17 mouse cellular contexts compared by ENCODE assay signal in genomic region chr17:34777680-34778325, GRCm38 (mm10). TPM values are rescaled to one million over a fixed set of nuclear protein-coding genes. Genes with fewer than 3 reads are reported as not detected.
DNase-seq lines count a peak whose midpoint lies in the region; ATAC-seq and TF ChIP-seq lines count a peak whose summit lies in the region.
"Had no signal": no experiment of that assay in that cellular context is flagged by ENCODE, and none has a peak within 500 bp of the region (broad histone marks: within the 10 kb centered on the region; RNA-seq: fewer than 3 reads in every experiment).

No protein-coding gene starts in this region.

- no peak overlapping the region; the same call in 1 of the 2 replicates for H3K9ac ChIP-seq in forebrain, postnatal 0 days
- no peak overlapping the region for H3K9ac ChIP-seq in forebrain, embryonic 11.5 days (ENCODE audit: low read length)
- H3K9ac ChIP-seq in midbrain, postnatal 0 days (replicated peaks; ENCODE audit: low read length, poor library complexity, severe bottlenecking): no peak overlapping the region
- H3K9ac ChIP-seq: liver, embryonic 12.5 days had no signal

- DNase-seq in forebrain, postnatal 0 days: peak; percentile 60
- no peak for DNase-seq in forebrain, embryonic 11.5 days (ENCODE audit: low spot score)
- peak; percentile 1 for DNase-seq in midbrain, postnatal 0 days (ENCODE audit: low spot score)
- no peak for DNase-seq in midbrain, embryonic 10.5 days (ENCODE audit: low spot score)
- DNase-seq in layer of hippocampus, postnatal 10 days (ENCODE audit: low spot score in 2 of 2): peak; percentile 39 to 49
- DNase-seq in telencephalon, adult 2 months (ENCODE audit: low read depth, low spot score): peak; percentile 68
- DNase-seq in adrenal gland, postnatal 36 days: no peak
- no peak for DNase-seq in T-cell, adult 2 months (ENCODE audit: low spot score)
- DNase-seq: B cell, adult 2 months; cerebellum, adult 8-10 months; kidney, adult 18-20 months; kidney, postnatal 4 days; thymus, postnatal 36 days had no signal

- H3K4me3 ChIP-seq in forebrain, postnatal 0 days (ENCODE audit: low read depth, low read length): no peak overlapping the region
- no peak overlapping the region for H3K4me3 ChIP-seq in forebrain, embryonic 11.5 days (ENCODE audit: low read depth, low read length)
- H3K4me3 ChIP-seq in midbrain, postnatal 0 days (ENCODE audit: low read depth, low read length): no peak overlapping the region
- H3K4me3 ChIP-seq in midbrain, embryonic 10.5 days: no peak overlapping the region
- H3K4me3 ChIP-seq: liver, embryonic 12.5 days had no signal

- H3K27ac ChIP-seq in forebrain, postnatal 0 days (ENCODE audit: low read depth, low read length): peak overlapping the region; percentile 88
- no peak overlapping the region for H3K27ac ChIP-seq in forebrain, embryonic 11.5 days (ENCODE audit: low read depth, low read length)
- no peak overlapping the region for H3K27ac ChIP-seq in midbrain, postnatal 0 days (ENCODE audit: low read depth, low read length)
- H3K27ac ChIP-seq in midbrain, embryonic 10.5 days (replicated peaks): no peak overlapping the region
- H3K27ac ChIP-seq: liver, embryonic 12.5 days had no signal

- ATAC-seq in forebrain, postnatal 0 days: peak; percentile 91
- ATAC-seq in forebrain, embryonic 11.5 days (replicated peaks; ENCODE audit: low FRiP score): no peak
- no peak for ATAC-seq in midbrain, postnatal 0 days (ENCODE audit: low FRiP score)
- ATAC-seq: liver, embryonic 12.5 days had no signal

- H3K36me3 ChIP-seq in forebrain, postnatal 0 days (ENCODE audit: insufficient read depth): no peaks in the 10 kb centered on the region
- H3K36me3 ChIP-seq in forebrain, embryonic 11.5 days (ENCODE audit: control insufficient read depth, insufficient read depth, low read length): no peaks in the 10 kb centered on the region
- no peaks in the 10 kb centered on the region for H3K36me3 ChIP-seq in midbrain, postnatal 0 days (ENCODE audit: insufficient read depth, low read length)
- no peaks in the 10 kb centered on the region for H3K36me3 ChIP-seq in midbrain, embryonic 10.5 days
- H3K36me3 ChIP-seq: liver, embryonic 12.5 days had no signal

- H3K4me1 ChIP-seq in forebrain, postnatal 0 days (ENCODE audit: insufficient read depth): no peaks in the 10 kb centered on the region
- no peaks in the 10 kb centered on the region for H3K4me1 ChIP-seq in forebrain, embryonic 11.5 days (replicated peaks; ENCODE audit: control insufficient read depth, insufficient read depth, low read length)
- H3K4me1 ChIP-seq in midbrain, postnatal 0 days (ENCODE audit: insufficient read depth, low read length): no peaks in the 10 kb centered on the region
- H3K4me1 ChIP-seq in midbrain, embryonic 10.5 days: no peaks in the 10 kb centered on the region
- H3K4me1 ChIP-seq: liver, embryonic 12.5 days had no signal

- H3K27me3 ChIP-seq in forebrain, postnatal 0 days (ENCODE audit: insufficient read depth, low read length): no peaks in the 10 kb centered on the region
- H3K27me3 ChIP-seq in forebrain, embryonic 11.5 days (ENCODE audit: control insufficient read depth, insufficient read depth, low read length): no peaks in the 10 kb centered on the region
- no peaks in the 10 kb centered on the region for H3K27me3 ChIP-seq in midbrain, postnatal 0 days (ENCODE audit: insufficient read depth, low read length)
- H3K27me3 ChIP-seq in midbrain, embryonic 10.5 days (ENCODE audit: low read depth, poor library complexity, severe bottlenecking): no peaks in the 10 kb centered on the region
- H3K27me3 ChIP-seq: liver, embryonic 12.5 days had no signal

- 0 out of 2 replicates have a peak, but pooled peaks cover 5% of the 10 kb centered on the region for H3K9me3 ChIP-seq in forebrain, postnatal 0 days (ENCODE audit: low read length)
- H3K9me3 ChIP-seq in forebrain, embryonic 11.5 days (ENCODE audit: control insufficient read depth, low read length): no peaks in the 10 kb centered on the region; the same call in 1 of the 2 replicates
- 0 out of 2 replicates have a peak, but pooled peaks cover 9% of the 10 kb centered on the region for H3K9me3 ChIP-seq in midbrain, postnatal 0 days (ENCODE audit: low read length)
- H3K9me3 ChIP-seq in midbrain, embryonic 10.5 days (replicated peaks): peaks cover 28% of the 10 kb centered on the region

- H3K4me2 ChIP-seq in forebrain, postnatal 0 days (ENCODE audit: low read depth): no peak overlapping the region
- H3K4me2 ChIP-seq in forebrain, embryonic 11.5 days (ENCODE audit: low read depth, low read length, severe bottlenecking): no peak overlapping the region
- H3K4me2 ChIP-seq in midbrain, postnatal 0 days (ENCODE audit: low read depth, low read length, poor library complexity, severe bottlenecking): no peak overlapping the region
- H3K4me2 ChIP-seq: liver, embryonic 12.5 days had no signal

- WGBS in forebrain, postnatal 0 days: 65% methylated on average over 9 of the region's 9 CpGs
- 86% methylated on average over 9 of the region's 9 CpGs for WGBS in forebrain, embryonic 11.5 days
- 77% methylated on average over 9 of the region's 9 CpGs for WGBS in midbrain, postnatal 0 days
- 91% methylated on average over 9 of the region's 9 CpGs for WGBS in midbrain, embryonic 10.5 days

- TF ChIP-seq CTCF in forebrain, postnatal 0 days (IDR thresholded peaks at IDR 0.05; ENCODE audit: low read depth): no peak
- no peak for TF ChIP-seq CTCF in midbrain, postnatal 0 days (IDR thresholded peaks at IDR 0.05)

RNA-seq across cellular contexts. Expression of gene Cyp21a1, which starts 26.6 kb away (rescaled TPM):
- not detected in 2 replicates for total RNA-seq in forebrain, postnatal 0 days (2014; rRNA removed)
- not detected in 2 replicates for polyA plus RNA-seq in forebrain, postnatal 0 days (2015; fragmentation: Nextera tagmentation; extraction: Ambion mirVana)
- polyA plus RNA-seq in forebrain, embryonic 11.5 days (2014; fragmentation: Nextera tagmentation; extraction: Ambion mirVana): not detected in 2 replicates
- not detected in 2 replicates for total RNA-seq in midbrain, postnatal 0 days (2014; rRNA removed)
- not detected in 2 replicates for polyA plus RNA-seq in midbrain, postnatal 0 days (2015; fragmentation: Nextera tagmentation; extraction: Ambion mirVana)
- not detected in 2 replicates for polyA plus RNA-seq in midbrain, embryonic 10.5 days (2016; fragmentation: Nextera tagmentation; extraction: Ambion mirVana)
- not detected for total RNA-seq in layer of hippocampus, postnatal 10 days (2021)
- total RNA-seq in adrenal gland, postnatal 36 days (2021): 1,000 to 10,000 TPM; 6,006 to 9,312 TPM
- polyA plus RNA-seq: hindbrain, embryonic 11.5 days; liver, embryonic 12.5 days; neural tube, embryonic 14.5 days; stomach, embryonic 14.5 days had no signal

RNA-seq across cellular contexts. Expression of gene C4b, which starts 34.1 kb away (rescaled TPM):
- total RNA-seq in forebrain, postnatal 0 days (2014; rRNA removed): 1.5 and 1.6 TPM in 2 replicates
- 0.59 and 0.75 TPM in 2 replicates for polyA plus RNA-seq in forebrain, postnatal 0 days (2015; fragmentation: Nextera tagmentation; extraction: Ambion mirVana)
- polyA plus RNA-seq in forebrain, embryonic 11.5 days (2014; fragmentation: Nextera tagmentation; extraction: Ambion mirVana): 0.05 TPM in 1 of 2 replicates, not detected in the other
- 1.2 and 1.5 TPM in 2 replicates for total RNA-seq in midbrain, postnatal 0 days (2014; rRNA removed)
- polyA plus RNA-seq in midbrain, postnatal 0 days (2015; fragmentation: Nextera tagmentation; extraction: Ambion mirVana): 0.67 and 0.76 TPM in 2 replicates
- not detected in 2 replicates for polyA plus RNA-seq in midbrain, embryonic 10.5 days (2016; fragmentation: Nextera tagmentation; extraction: Ambion mirVana)
- 1 to 10 TPM; 8.7 to 9.6 TPM for total RNA-seq in layer of hippocampus, postnatal 10 days (2021)
- 100 to 1,000 TPM; 140 to 152 TPM for total RNA-seq in adrenal gland, postnatal 36 days (2021)
- polyA plus RNA-seq: hindbrain, embryonic 11.5 days; neural tube, embryonic 14.5 days had no signal

RNA-seq across cellular contexts. Expression of gene Stk19, which starts 58.9 kb away (rescaled TPM):
- total RNA-seq in forebrain, postnatal 0 days (2014; rRNA removed): 41.9 and 55.6 TPM in 2 replicates
- polyA plus RNA-seq in forebrain, postnatal 0 days (2015; fragmentation: Nextera tagmentation; extraction: Ambion mirVana): 55.7 and 61.1 TPM in 2 replicates
- 26.3 and 28.3 TPM in 2 replicates for polyA plus RNA-seq in forebrain, embryonic 11.5 days (2014; fragmentation: Nextera tagmentation; extraction: Ambion mirVana)
- total RNA-seq in midbrain, postnatal 0 days (2014; rRNA removed): 25.8 and 30.4 TPM in 2 replicates
- 48.6 and 50.3 TPM in 2 replicates for polyA plus RNA-seq in midbrain, postnatal 0 days (2015; fragmentation: Nextera tagmentation; extraction: Ambion mirVana)
- polyA plus RNA-seq in midbrain, embryonic 10.5 days (2016; fragmentation: Nextera tagmentation; extraction: Ambion mirVana): 30.2 and 30.6 TPM in 2 replicates
- total RNA-seq in layer of hippocampus, postnatal 10 days (2021): 10 to 100 TPM; 63.6 to 64.2 TPM
- 10 to 100 TPM; 35.8 to 57.5 TPM for total RNA-seq in adrenal gland, postnatal 36 days (2021)

RNA-seq across cellular contexts. Expression of gene Dxo, which starts 59.0 kb away (rescaled TPM):
- 40.0 and 46.0 TPM in 2 replicates for total RNA-seq in forebrain, postnatal 0 days (2014; rRNA removed)
- 56.0 and 57.8 TPM in 2 replicates for polyA plus RNA-seq in forebrain, postnatal 0 days (2015; fragmentation: Nextera tagmentation; extraction: Ambion mirVana)
- polyA plus RNA-seq in forebrain, embryonic 11.5 days (2014; fragmentation: Nextera tagmentation; extraction: Ambion mirVana): 78.5 and 84.9 TPM in 2 replicates
- total RNA-seq in midbrain, postnatal 0 days (2014; rRNA removed): 34.5 and 40.7 TPM in 2 replicates
- polyA plus RNA-seq in midbrain, postnatal 0 days (2015; fragmentation: Nextera tagmentation; extraction: Ambion mirVana): 56.4 and 59.1 TPM in 2 replicates
- 81.2 and 88.1 TPM in 2 replicates for polyA plus RNA-seq in midbrain, embryonic 10.5 days (2016; fragmentation: Nextera tagmentation; extraction: Ambion mirVana)
- 10 to 100 TPM; 36.1 to 39.9 TPM for total RNA-seq in layer of hippocampus, postnatal 10 days (2021)
- total RNA-seq in adrenal gland, postnatal 36 days (2021): 10 to 100 TPM; 66.9 to 67.3 TPM

Comparison
In these comparisons a context has a peak if more than half of its experiments do, and no peak if none do; other contexts are left out.
1. DNase-seq: peak in forebrain, postnatal 0 days (single experiment), midbrain, postnatal 0 days (single experiment), layer of hippocampus, postnatal 10 days (2 of 2) and telencephalon, adult 2 months (single experiment); none in forebrain, embryonic 11.5 days (single experiment), midbrain, embryonic 10.5 days (single experiment), adrenal gland, postnatal 36 days (0 of 2) and T-cell, adult 2 months (single experiment).
2. RNA of gene Cyp21a1, which starts 26.6 kb away (total RNA-seq): 6,006 to 9,312 TPM in adrenal gland, postnatal 36 days; not detected in layer of hippocampus, postnatal 10 days, not detected in forebrain, postnatal 0 days and not detected in midbrain, postnatal 0 days; every median in the first group is over 1,000 times any median in the second.
3. RNA of gene C4b, which starts 34.1 kb away (total RNA-seq): 140 to 152 TPM in adrenal gland, postnatal 36 days; 8.7 to 9.6 TPM in layer of hippocampus, postnatal 10 days, 1.5 to 1.6 TPM in forebrain, postnatal 0 days and 1.2 to 1.5 TPM in midbrain, postnatal 0 days; every median in the first group is over 10 times any median in the second.